Mouse (Mus musculus): ENCODE data around the gene Fus. TPM values are rescaled to one million over a fixed set of nuclear protein-coding genes. Genes with fewer than 3 reads are reported as not detected.

Gene Fus
- total RNA-seq (2023): 865 TPM

GRCm38 (mm10) chr7:127967004-127967921 lies at the start of gene Fus:
Gene Fus, plus strand, starts transcription at chr7:127967457.

GRCm38 (mm10) chr7:127929923-127930322 lies 37.3 kb upstream of the Fus start, which contains the start of gene Prss8:
Gene Prss8, minus strand, starts transcription at chr7:127930104.

GRCm38 (mm10) chr7:127946470-127947023 lies 20.7 kb upstream of the Fus start, which contains the start of gene Prss36:
Gene Prss36, minus strand, starts transcription at chr7:127946725.

GRCm38 (mm10) chr7:127993341-127993977 lies 26.2 kb downstream of the Fus start, which contains the start of gene Pycard:
Gene Pycard, minus strand, starts transcription at chr7:127993867.

GRCm38 (mm10) chr7:128003688-128004087 lies 36.4 kb downstream of the Fus start, which contains the start of gene Trim72:
Gene Trim72, plus strand, starts transcription at chr7:128003949.

Other genes starting within 250 kb of the Fus start
- not detected for gene Ctf2, start 235.3 kb upstream of the Fus start, total RNA-seq (2023)
- 6.9 TPM for gene Fbxl19, start 222.9 kb upstream of the Fus start, total RNA-seq (2023)
- gene Orai3, start 197.6 kb upstream of the Fus start, total RNA-seq (2023): 10.6 TPM
- 84.5 TPM for gene Setd1a, start 190.8 kb upstream of the Fus start, total RNA-seq (2023)
- not detected for gene Gm49388, start 181.8 kb upstream of the Fus start, total RNA-seq (2023)
- 5.6 TPM for gene Hsd3b7, start 166.9 kb upstream of the Fus start, total RNA-seq (2023)
- gene Stx4a, start 143.2 kb upstream of the Fus start, total RNA-seq (2023): 114 TPM
- not detected for gene Stx1b, start 142.9 kb upstream of the Fus start, total RNA-seq (2023)
- gene Zfp646, start 91.2 kb upstream of the Fus start, total RNA-seq (2023): 89.5 TPM
- gene Zfp668, start 90.6 kb upstream of the Fus start, total RNA-seq (2023): 20.5 TPM
- 0.44 TPM for gene Prss53, start 76.5 kb upstream of the Fus start, total RNA-seq (2023)
- gene Gm21974, start 72.0 kb upstream of the Fus start, total RNA-seq (2023): not detected
- 15.3 TPM for gene Vkorc1, start 71.8 kb upstream of the Fus start, total RNA-seq (2023)
- gene Bckdk, start 63.4 kb upstream of the Fus start, total RNA-seq (2023): 36.7 TPM
- gene Kat8, start 54.9 kb upstream of the Fus start, total RNA-seq (2023): 37.3 TPM
- gene Prss8, start 37.4 kb upstream of the Fus start, total RNA-seq (2023): not detected
- gene Prss36, start 20.7 kb upstream of the Fus start, total RNA-seq (2023): 1.4 TPM
- 60.1 TPM for gene Pycard, start 26.4 kb downstream of the Fus start, total RNA-seq (2023)
- gene Trim72, start 36.5 kb downstream of the Fus start, total RNA-seq (2023): 2.4 TPM
- gene Itgam, start 95.2 kb downstream of the Fus start, total RNA-seq (2023): 4.8 TPM
- not detected for gene Gm49368, start 95.2 kb downstream of the Fus start, total RNA-seq (2023)
- 3.6 TPM for gene Itgax, start 162.1 kb downstream of the Fus start, total RNA-seq (2023)
- 6.2 TPM for gene Itgad, start 186.9 kb downstream of the Fus start, total RNA-seq (2023)
- not detected for gene Cox6a2, start 238.9 kb downstream of the Fus start, total RNA-seq (2023)